Mouse (Mus musculus): Measurements from ENCODE around the gene Nfatc2ip. TPM values are rescaled to one million over a fixed set of nuclear protein-coding genes. Genes with fewer than 3 reads are reported as not detected.

Gene Nfatc2ip
- polyA plus RNA-seq, 1 experiment from 2014 or later = 1.9 TPM

DNA sequence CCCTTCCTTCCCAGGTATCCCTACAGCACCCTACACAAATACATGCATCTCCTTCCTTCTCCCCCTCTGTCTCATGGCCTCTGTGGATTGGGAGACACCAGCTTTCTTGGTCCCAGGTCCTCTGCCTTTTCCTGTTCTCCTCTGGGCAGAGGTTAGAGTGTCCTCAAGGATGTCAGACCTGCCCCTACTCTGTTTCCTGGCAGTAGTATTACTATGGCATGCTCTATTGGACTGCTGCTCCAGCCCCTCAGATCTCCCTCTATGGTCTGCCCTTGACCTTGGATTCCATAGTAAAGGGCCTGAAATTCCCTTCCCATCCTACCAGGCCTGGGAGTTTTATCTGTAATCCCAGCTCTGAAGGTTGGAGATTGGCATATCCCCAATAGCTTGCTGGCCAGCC is 33.6 kb upstream of the Nfatc2ip start:
- Histone ChIP-seq H3K9me3 (ENCODE audit: low read length) (0 out of 2 replicates have a peak, but pooled peaks cover 5% of the 10 kb centered on the region), H3K4me3 (ENCODE audit: low read length) (no peak overlapping the region), H3K4me1 (ENCODE audit: insufficient read depth, low read length) (peaks cover 17% of the 10 kb centered on the region), H3K27ac (ENCODE audit: low read length) (no peak overlapping the region), H3K36me3 (ENCODE audit: insufficient read depth, low read length) (peaks cover 11% of the 10 kb centered on the region; the same call in 1 of the 2 replicates), H3K9ac (replicated peaks; ENCODE audit: low read length) (no peak overlapping the region), H3K27me3 (ENCODE audit: insufficient read depth, low read length) (no peaks in the 10 kb centered on the region), H3K4me2 (replicated peaks; ENCODE audit: low read depth, low read length) (no peak overlapping the region)
- no peak for ATAC-seq (ENCODE audit: low FRiP score, low TSS enrichment)

DNA sequence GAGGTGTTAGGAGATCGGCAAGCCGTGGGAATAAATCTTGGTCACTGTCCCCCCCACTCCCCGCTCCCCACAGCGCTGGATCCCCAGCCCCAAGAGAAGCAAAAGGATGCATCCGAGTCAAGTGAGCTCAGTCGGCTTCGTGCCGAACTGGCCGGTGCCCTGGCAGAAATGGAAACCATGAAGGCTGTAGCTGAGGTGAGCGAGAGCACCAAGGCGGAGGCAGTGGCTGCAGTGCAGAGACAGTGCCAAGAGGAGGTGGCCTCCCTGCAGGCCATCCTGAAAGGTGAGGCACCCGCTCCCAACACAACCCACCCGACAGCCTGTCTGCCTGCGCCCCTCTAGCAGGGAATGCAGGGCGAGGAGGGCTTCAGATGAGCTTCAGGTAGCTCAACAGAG is 33.0 kb upstream of the Nfatc2ip start:
- H3K4me2 ChIP-seq (replicated peaks; ENCODE audit: low read depth, low read length) = peak overlapping the region; percentile 88
- peak; percentile 28; the same call in 1 of the 2 replicates for ATAC-seq (ENCODE audit: low FRiP score, low TSS enrichment)
- WGBS = 25% methylated on average over 15 of the region's 15 CpGs
- peak overlapping the region; percentile 38; the same call in 1 of the 2 replicates for H3K27ac ChIP-seq (ENCODE audit: low read length)
- peaks cover 17% of the 10 kb centered on the region for H3K4me1 ChIP-seq (ENCODE audit: insufficient read depth, low read length)
- H3K4me3 ChIP-seq (ENCODE audit: low read length) = peak overlapping the region; percentile 67
- H3K27me3 ChIP-seq (ENCODE audit: insufficient read depth, low read length) = no peaks in the 10 kb centered on the region
- H3K36me3 ChIP-seq (ENCODE audit: insufficient read depth, low read length) = peaks cover 7% of the 10 kb centered on the region; the same call in 1 of the 2 replicates
- H3K9me3 ChIP-seq (ENCODE audit: low read length) = 0 out of 2 replicates have a peak, but pooled peaks cover 5% of the 10 kb centered on the region
- H3K9ac ChIP-seq (replicated peaks; ENCODE audit: low read length) = peak overlapping the region; percentile 84

DNA sequence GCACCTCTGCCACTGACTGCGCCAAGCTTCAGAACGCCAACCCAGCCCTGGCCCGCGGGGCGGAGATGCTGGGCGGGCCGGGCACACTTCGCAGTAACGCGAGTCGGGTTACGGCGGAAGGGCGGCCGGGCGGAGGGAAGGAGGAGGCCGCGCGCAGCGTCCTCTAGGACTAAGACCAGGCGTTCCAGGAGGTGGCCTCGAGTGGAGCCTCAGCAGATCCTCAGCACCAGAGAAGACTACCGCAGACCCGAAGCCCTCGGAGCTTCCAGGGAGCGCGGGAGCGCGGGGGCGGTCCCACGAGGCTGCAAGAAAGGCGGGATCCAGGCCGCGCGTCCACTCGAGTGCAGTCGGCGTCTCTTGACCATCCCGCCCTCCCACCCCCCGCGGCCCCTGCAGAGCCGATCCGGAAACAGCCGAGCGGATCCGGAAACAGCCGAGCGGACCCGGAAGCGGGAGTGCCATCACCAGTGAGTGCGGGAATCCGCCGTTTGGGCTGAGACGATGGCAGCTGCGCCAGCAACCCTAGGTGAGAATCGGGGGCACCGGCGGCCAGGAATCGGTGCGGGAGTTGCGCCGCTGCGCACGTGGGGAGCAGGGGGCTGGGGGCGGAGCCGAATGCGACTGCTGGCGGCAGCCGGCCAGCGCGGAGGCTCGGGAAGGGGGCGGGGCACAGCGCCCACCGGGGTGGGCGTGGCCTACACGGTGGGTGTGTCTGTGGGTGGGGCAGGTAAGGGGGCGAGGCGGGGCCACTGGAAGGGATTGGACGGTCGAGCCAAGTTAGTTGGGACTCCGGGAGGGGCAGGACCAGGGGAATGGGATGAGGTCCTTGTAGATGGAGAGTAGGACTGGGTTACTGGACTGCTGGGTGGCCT is 32.3 kb upstream of the Nfatc2ip start, which contains the start of gene Rabep2:
TSS of gene Rabep2 (plus strand) at position 129 of the 872 bp plus-strand sequence.
- H3K4me1 ChIP-seq (ENCODE audit: insufficient read depth, low read length) = peaks cover 17% of the 10 kb centered on the region
- peak within 1 kb of the TSS; percentile 96 for H3K27ac ChIP-seq (ENCODE audit: low read length)
- under 1% methylated on average over 80 of the region's 82 CpGs for WGBS

DNA sequence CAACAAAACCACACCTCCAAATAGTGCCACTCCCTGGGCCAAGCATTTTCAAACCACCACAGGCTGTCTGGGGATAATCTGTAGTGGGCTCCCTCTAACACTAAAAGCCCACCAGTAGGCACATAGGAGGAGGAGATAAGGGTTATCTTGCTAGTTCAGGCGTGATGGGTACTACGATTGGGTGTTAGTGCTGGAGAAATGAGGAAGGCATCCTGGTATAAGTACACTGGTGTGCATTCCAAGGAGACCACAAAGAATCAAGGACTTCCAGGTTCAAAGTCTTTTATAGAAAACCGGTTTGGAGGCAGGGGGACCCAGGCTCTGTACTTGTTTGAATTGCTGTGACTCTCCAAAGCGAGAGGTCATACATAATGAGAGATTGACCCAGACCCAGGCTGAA is 31.6 kb upstream of the Nfatc2ip start:
- 6% methylated on average over 4 of the region's 4 CpGs for WGBS
- ATAC-seq (ENCODE audit: low FRiP score, low TSS enrichment) = peak; percentile 20
- Histone ChIP-seq H3K27ac (ENCODE audit: low read length) (peak overlapping the region; percentile 96), H3K4me3 (ENCODE audit: low read length) (peak overlapping the region; percentile 67), H3K27me3 (ENCODE audit: insufficient read depth, low read length) (no peaks in the 10 kb centered on the region), H3K9ac (replicated peaks; ENCODE audit: low read length) (peak overlapping the region; percentile 84), H3K36me3 (ENCODE audit: insufficient read depth, low read length) (0 out of 2 replicates have a peak, but pooled peaks cover 3% of the 10 kb centered on the region), H3K4me1 (ENCODE audit: insufficient read depth, low read length) (peaks cover 17% of the 10 kb centered on the region), H3K9me3 (ENCODE audit: low read length) (0 out of 2 replicates have a peak, but pooled peaks cover 5% of the 10 kb centered on the region), H3K4me2 (replicated peaks; ENCODE audit: low read depth, low read length) (peak overlapping the region; percentile 88)

More for the DNA sequence above, 32.3 kb upstream of the Nfatc2ip start, which contains the start of gene Rabep2:
- ATAC-seq (ENCODE audit: low FRiP score, low TSS enrichment) = peak; percentile 96
- Histone ChIP-seq H3K9me3 (ENCODE audit: low read length) (0 out of 2 replicates have a peak, but pooled peaks cover 5% of the 10 kb centered on the region), H3K36me3 (ENCODE audit: insufficient read depth, low read length) (0 out of 2 replicates have a peak, but pooled peaks cover 3% of the 10 kb centered on the region), H3K27me3 (ENCODE audit: insufficient read depth, low read length) (no peaks in the 10 kb centered on the region), H3K4me3 (ENCODE audit: low read length) (peak within 1 kb of the TSS; percentile 67), H3K9ac (replicated peaks; ENCODE audit: low read length) (peak within 1 kb of the TSS; percentile 84), H3K4me2 (replicated peaks; ENCODE audit: low read depth, low read length) (peak within 1 kb of the TSS; percentile 88)

DNA sequence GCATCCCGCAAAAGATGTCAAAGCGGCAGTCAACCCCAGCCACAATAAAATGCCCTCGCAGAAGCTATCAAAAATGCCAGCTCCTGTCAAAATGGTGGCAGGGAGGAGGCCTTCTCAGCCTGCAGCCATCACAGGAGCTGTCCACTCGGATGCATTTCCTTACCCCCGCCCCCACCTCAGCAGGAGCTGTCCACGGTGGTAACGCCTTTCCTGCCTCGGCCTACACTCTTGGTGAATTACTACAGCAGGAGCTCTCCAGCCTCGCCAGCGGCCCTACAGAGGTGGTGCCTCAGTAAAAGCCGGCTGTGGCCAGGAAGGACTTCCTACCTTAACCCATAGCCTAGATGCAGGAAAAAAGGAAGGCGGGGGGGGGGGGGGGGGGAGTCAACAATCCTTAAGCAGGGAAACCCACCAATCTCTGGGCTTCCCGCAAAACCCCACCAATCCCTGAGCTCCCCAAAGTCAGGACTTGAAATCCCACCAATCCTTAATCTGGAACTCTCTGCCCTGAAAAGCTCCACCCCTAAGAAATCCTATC is 30.9 kb upstream of the Nfatc2ip start:
- Histone ChIP-seq H3K9ac (replicated peaks; ENCODE audit: low read length) (no peak overlapping the region), H3K27ac (ENCODE audit: low read length) (no peak overlapping the region), H3K4me1 (ENCODE audit: insufficient read depth, low read length) (peaks cover 17% of the 10 kb centered on the region), H3K4me3 (ENCODE audit: low read length) (no peak overlapping the region), H3K27me3 (ENCODE audit: insufficient read depth, low read length) (no peaks in the 10 kb centered on the region), H3K9me3 (ENCODE audit: low read length) (0 out of 2 replicates have a peak, but pooled peaks cover 5% of the 10 kb centered on the region), H3K36me3 (ENCODE audit: insufficient read depth, low read length) (no peaks in the 10 kb centered on the region), H3K4me2 (replicated peaks; ENCODE audit: low read depth, low read length) (no peak overlapping the region)
- 50% methylated on average over 12 of the region's 13 CpGs for whole genome bisulfite sequencing
- ATAC-seq (ENCODE audit: low FRiP score, low TSS enrichment) = no peak

DNA sequence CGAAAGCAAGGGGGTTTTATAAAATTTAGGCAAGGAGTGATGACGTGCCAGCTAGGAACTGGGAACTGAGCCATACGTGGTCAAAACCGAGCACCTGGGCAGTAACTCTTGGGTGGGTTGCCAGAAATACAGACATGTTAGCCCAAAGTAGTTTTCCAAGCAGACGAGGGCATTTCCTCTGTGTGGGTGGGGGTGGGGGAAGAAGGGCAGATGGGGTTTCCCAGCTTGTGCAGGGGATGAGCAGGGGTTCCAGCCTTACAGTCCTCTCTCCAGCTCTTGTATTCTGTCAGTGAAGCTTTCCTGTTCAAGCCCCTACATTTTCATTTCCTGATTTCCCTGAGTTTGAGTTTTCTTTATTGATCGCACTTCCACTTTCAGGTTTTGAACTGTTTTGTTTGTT is 27.6 kb upstream of the Nfatc2ip start:
- 79% methylated on average over 6 of the region's 6 CpGs for WGBS
- no peaks in the 10 kb centered on the region for H3K36me3 ChIP-seq (ENCODE audit: insufficient read depth, low read length)
- H3K4me2 ChIP-seq (replicated peaks; ENCODE audit: low read depth, low read length) = no peak overlapping the region
- 0 out of 2 replicates have a peak, but pooled peaks cover 5% of the 10 kb centered on the region for H3K9me3 ChIP-seq (ENCODE audit: low read length)
- no peak overlapping the region for H3K4me3 ChIP-seq (ENCODE audit: low read length)
- H3K27me3 ChIP-seq (ENCODE audit: insufficient read depth, low read length) = no peaks in the 10 kb centered on the region
- H3K9ac ChIP-seq (replicated peaks; ENCODE audit: low read length) = no peak overlapping the region
- no peak overlapping the region for H3K27ac ChIP-seq (ENCODE audit: low read length)
- no peak for ATAC-seq (ENCODE audit: low FRiP score, low TSS enrichment)
- peaks cover 9% of the 10 kb centered on the region for H3K4me1 ChIP-seq (ENCODE audit: insufficient read depth, low read length)

DNA sequence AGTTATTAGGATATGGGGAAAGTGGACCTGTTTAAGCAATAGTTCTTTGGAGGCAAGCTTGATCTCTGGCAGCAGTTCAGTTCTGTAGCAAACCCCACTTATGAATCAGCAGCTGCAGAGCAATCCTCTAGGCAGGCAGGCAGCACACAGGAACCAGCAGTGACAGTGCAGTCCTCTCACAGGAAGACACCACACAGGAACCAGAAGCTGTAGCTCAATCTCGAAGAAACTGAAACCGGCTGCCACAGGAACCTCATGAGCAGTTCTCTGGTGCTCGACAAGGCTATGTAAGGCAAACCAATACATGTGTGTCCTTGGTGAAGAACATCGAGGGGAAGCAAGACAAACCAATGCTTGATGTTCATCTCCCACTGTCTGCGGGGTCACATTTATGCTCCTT is 25.2 kb upstream of the Nfatc2ip start:
- 83% methylated on average over 5 of the region's 5 CpGs for WGBS
- Histone ChIP-seq H3K9me3 (ENCODE audit: low read length) (0 out of 2 replicates have a peak, but pooled peaks cover 5% of the 10 kb centered on the region), H3K27me3 (ENCODE audit: insufficient read depth, low read length) (no peaks in the 10 kb centered on the region), H3K9ac (replicated peaks; ENCODE audit: low read length) (no peak overlapping the region), H3K4me2 (replicated peaks; ENCODE audit: low read depth, low read length) (no peak overlapping the region), H3K4me1 (ENCODE audit: insufficient read depth, low read length) (peaks cover 5% of the 10 kb centered on the region), H3K36me3 (ENCODE audit: insufficient read depth, low read length) (no peaks in the 10 kb centered on the region), H3K4me3 (ENCODE audit: low read length) (no peak overlapping the region), H3K27ac (ENCODE audit: low read length) (no peak overlapping the region)
- no peak for ATAC-seq (ENCODE audit: low FRiP score, low TSS enrichment)

DNA sequence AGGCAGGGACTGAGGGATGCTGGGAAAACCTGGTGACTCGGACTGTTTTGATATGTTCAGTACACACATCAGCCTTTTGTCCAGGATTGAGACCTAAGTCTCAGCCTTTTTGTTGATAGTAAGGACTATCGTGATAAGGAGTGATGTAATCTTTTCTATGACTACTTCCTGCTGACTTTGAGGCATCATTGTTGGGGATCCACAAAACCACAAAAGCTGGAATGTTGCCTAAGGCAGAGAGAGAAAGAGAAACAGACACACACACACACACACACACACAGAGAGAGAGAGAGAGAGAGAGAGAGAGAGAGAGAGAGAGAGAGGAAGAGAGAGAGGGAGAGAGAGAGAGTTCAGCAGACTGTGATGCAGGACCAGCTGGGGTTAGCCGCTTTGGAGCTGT is 22.0 kb upstream of the Nfatc2ip start:
- no peak for ATAC-seq (ENCODE audit: low FRiP score, low TSS enrichment)
- H3K27ac ChIP-seq (ENCODE audit: low read length) = no peak overlapping the region
- no peaks in the 10 kb centered on the region for H3K9me3 ChIP-seq (ENCODE audit: low read length)
- peaks cover 7% of the 10 kb centered on the region for H3K4me1 ChIP-seq (ENCODE audit: insufficient read depth, low read length)
- 60% methylated on average over 3 of the region's 3 CpGs for WGBS
- no peak overlapping the region for H3K9ac ChIP-seq (replicated peaks; ENCODE audit: low read length)
- no peak overlapping the region for H3K4me2 ChIP-seq (replicated peaks; ENCODE audit: low read depth, low read length)
- no peak overlapping the region for H3K4me3 ChIP-seq (ENCODE audit: low read length)
- H3K27me3 ChIP-seq (ENCODE audit: insufficient read depth, low read length) = no peaks in the 10 kb centered on the region
- H3K36me3 ChIP-seq (ENCODE audit: insufficient read depth, low read length) = no peaks in the 10 kb centered on the region

DNA sequence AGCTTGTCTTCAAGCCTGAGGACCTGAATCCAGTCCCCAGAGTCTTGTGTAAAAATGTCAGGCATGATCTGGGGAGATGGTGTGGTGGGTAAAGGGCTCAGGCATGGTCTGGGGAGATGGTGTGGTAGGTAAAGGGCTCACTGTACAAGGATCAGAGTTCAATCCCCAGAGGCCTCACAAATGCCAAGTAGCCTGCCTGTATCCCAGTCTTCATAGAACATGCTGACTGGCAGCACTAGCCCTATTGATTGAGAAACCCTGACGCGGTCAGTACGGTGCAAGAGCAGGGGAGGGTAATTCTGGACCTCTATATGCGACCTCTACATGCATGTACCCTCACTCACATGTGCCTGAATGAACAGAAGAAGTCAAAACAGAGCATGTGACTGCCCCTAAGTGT is 21.1 kb upstream of the Nfatc2ip start:
- Histone ChIP-seq H3K4me2 (replicated peaks; ENCODE audit: low read depth, low read length) (no peak overlapping the region), H3K4me3 (ENCODE audit: low read length) (no peak overlapping the region), H3K27me3 (ENCODE audit: insufficient read depth, low read length) (no peaks in the 10 kb centered on the region), H3K27ac (ENCODE audit: low read length) (no peak overlapping the region), H3K9me3 (ENCODE audit: low read length) (no peaks in the 10 kb centered on the region), H3K4me1 (ENCODE audit: insufficient read depth, low read length) (peaks cover 7% of the 10 kb centered on the region), H3K36me3 (ENCODE audit: insufficient read depth, low read length) (no peaks in the 10 kb centered on the region), H3K9ac (replicated peaks; ENCODE audit: low read length) (no peak overlapping the region)
- WGBS = 89% methylated on average over 4 of the region's 4 CpGs
- no peak for ATAC-seq (ENCODE audit: low FRiP score, low TSS enrichment)
